ENCODE assay signal across 9 mouse cellular contexts in the genomic region with DNA sequence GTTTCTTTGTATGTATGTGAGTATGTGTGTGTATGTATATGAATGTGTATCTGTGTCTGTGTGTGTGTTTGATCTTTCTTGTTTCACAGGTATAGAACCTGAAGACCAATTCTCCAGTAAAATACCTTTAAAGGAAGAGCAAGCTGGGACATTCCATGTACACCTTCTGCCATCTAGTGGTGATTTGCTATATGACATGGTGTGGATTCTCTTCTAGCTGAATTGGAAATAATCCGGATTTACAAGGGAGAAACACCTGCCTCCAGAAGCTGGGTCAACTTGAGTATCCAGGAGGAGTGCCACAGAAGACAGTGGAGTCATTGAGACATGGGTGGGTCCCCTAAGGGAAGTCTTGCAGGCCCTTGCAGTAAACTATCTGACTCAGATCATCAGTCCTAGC. TPM values are rescaled to one million over a fixed set of nuclear protein-coding genes. Genes with fewer than 3 reads are reported as not detected.
DNase-seq lines count a peak whose midpoint lies in the region; ATAC-seq and TF ChIP-seq lines count a peak whose summit lies in the region.
"Had no signal": no experiment of that assay in that cellular context is flagged by ENCODE, and none has a peak within 500 bp of the region (broad histone marks: within the 10 kb centered on the region; RNA-seq: fewer than 3 reads in every experiment).

No protein-coding gene starts in this region.

- no peak overlapping the region for H3K4me2 ChIP-seq in midbrain, postnatal 0 days (ENCODE audit: low read depth, low read length, poor library complexity, severe bottlenecking)
- H3K4me2 ChIP-seq: embryonic facial prominence, embryonic 15.5 days had no signal

- DNase-seq in heart, postnatal 10 days: peak; percentile 55 to 74
- DNase-seq in heart, embryonic 10.5 days (ENCODE audit: low spot score): no peak
- DNase-seq in thymus, postnatal 0 days (ENCODE audit: low spot score): peak; percentile 73
- no peak for DNase-seq in thymus, adult 18-20 months
- peak; percentile 54 to 71 for DNase-seq in cerebellum, adult 18-20 months
- DNase-seq in hindlimb bud, embryonic 11.5 days (ENCODE audit: extremely low spot score, low read depth, low spot score): peak; percentile 72
- DNase-seq in midbrain, postnatal 0 days (ENCODE audit: low spot score): peak; percentile 88
- DNase-seq in spleen, postnatal 4 days (ENCODE audit: low spot score in 2 of 2): no peak

- WGBS in heart, embryonic 10.5 days: 3% methylated on average over 1 of the region's 1 CpGs
- 0% methylated on average over 1 of the region's 1 CpGs for WGBS in midbrain, postnatal 0 days

- 0 out of 2 replicates have a peak, but pooled peaks cover 16% of the 10 kb centered on the region for H3K27me3 ChIP-seq in heart, embryonic 10.5 days (ENCODE audit: insufficient read depth, poor library complexity, severe bottlenecking)
- no peaks in the 10 kb centered on the region for H3K27me3 ChIP-seq in midbrain, postnatal 0 days (ENCODE audit: insufficient read depth, low read length)

- H3K9ac ChIP-seq in midbrain, postnatal 0 days (replicated peaks; ENCODE audit: low read length, poor library complexity, severe bottlenecking): no peak overlapping the region
- H3K9ac ChIP-seq: embryonic facial prominence, embryonic 15.5 days had no signal

- intact Hi-C loops in heart, postnatal 10 days (cut with DNase I): loop anchor here (1.0 to 10.0 kb wide), 4 partner anchors 95 to 367 kb away; no protein-coding TSS in a partner anchor

- peak; percentile 98 for TF ChIP-seq CTCF in midbrain, postnatal 0 days (IDR thresholded peaks at IDR 0.05)

- no peak overlapping the region for H3K4me3 ChIP-seq in heart, embryonic 10.5 days
- H3K4me3 ChIP-seq in midbrain, postnatal 0 days (ENCODE audit: low read depth, low read length): no peak overlapping the region
- H3K4me3 ChIP-seq: embryonic facial prominence, embryonic 15.5 days had no signal

- no peak for ATAC-seq in midbrain, postnatal 0 days (ENCODE audit: low FRiP score)

- no peaks in the 10 kb centered on the region for H3K9me3 ChIP-seq in heart, embryonic 10.5 days
- no peaks in the 10 kb centered on the region for H3K9me3 ChIP-seq in midbrain, postnatal 0 days (ENCODE audit: low read length)
- H3K9me3 ChIP-seq: embryonic facial prominence, embryonic 15.5 days had no signal

- H3K4me1 ChIP-seq in heart, embryonic 10.5 days: peaks cover 11% of the 10 kb centered on the region
- no peaks in the 10 kb centered on the region for H3K4me1 ChIP-seq in midbrain, postnatal 0 days (ENCODE audit: insufficient read depth, low read length)
- H3K4me1 ChIP-seq: embryonic facial prominence, embryonic 15.5 days had no signal

- no peaks in the 10 kb centered on the region for H3K36me3 ChIP-seq in heart, embryonic 10.5 days
- H3K36me3 ChIP-seq in midbrain, postnatal 0 days (ENCODE audit: insufficient read depth, low read length): no peaks in the 10 kb centered on the region
- H3K36me3 ChIP-seq: embryonic facial prominence, embryonic 15.5 days had no signal

- H3K27ac ChIP-seq in heart, embryonic 10.5 days: no peak overlapping the region
- no peak overlapping the region for H3K27ac ChIP-seq in midbrain, postnatal 0 days (ENCODE audit: low read depth, low read length)
- H3K27ac ChIP-seq: embryonic facial prominence, embryonic 15.5 days had no signal

RNA-seq across cellular contexts. Expression of a gene that starts 1.1 kb away (rescaled TPM):
- total RNA-seq in heart, postnatal 10 days (2021): not detected
- polyA plus RNA-seq in heart, embryonic 10.5 days (2016; fragmentation: Nextera tagmentation; extraction: Ambion mirVana): not detected in 2 replicates
- 0.05 and 0.12 TPM in 2 replicates for polyA plus RNA-seq in thymus, postnatal 0 days (2015; fragmentation: Nextera tagmentation; extraction: Ambion mirVana)
- 0.93 TPM in 1 of 2 replicates, not detected in the other for total RNA-seq in midbrain, postnatal 0 days (2014; rRNA removed)
- polyA plus RNA-seq in midbrain, postnatal 0 days (2015; fragmentation: Nextera tagmentation; extraction: Ambion mirVana): 0.09 TPM in 1 of 2 replicates, not detected in the other
- polyA plus RNA-seq: embryonic facial prominence, embryonic 15.5 days had no signal

RNA-seq across cellular contexts. Expression of a gene that starts 11.1 kb away (rescaled TPM):
- total RNA-seq in heart, postnatal 10 days (2021): not detected
- polyA plus RNA-seq in heart, embryonic 10.5 days (2016; fragmentation: Nextera tagmentation; extraction: Ambion mirVana): not detected in 2 replicates
- not detected in 2 replicates for polyA plus RNA-seq in thymus, postnatal 0 days (2015; fragmentation: Nextera tagmentation; extraction: Ambion mirVana)
- total RNA-seq in midbrain, postnatal 0 days (2014; rRNA removed): not detected in 2 replicates
- polyA plus RNA-seq in midbrain, postnatal 0 days (2015; fragmentation: Nextera tagmentation; extraction: Ambion mirVana): not detected in 2 replicates
- polyA plus RNA-seq: embryonic facial prominence, embryonic 15.5 days had no signal

RNA-seq across cellular contexts. Expression of a gene that starts 18.8 kb away (rescaled TPM):
- total RNA-seq in heart, postnatal 10 days (2021): 10 to 100 TPM; 42.9 to 52.6 TPM
- polyA plus RNA-seq in heart, embryonic 10.5 days (2016; fragmentation: Nextera tagmentation; extraction: Ambion mirVana): 31.5 and 50.1 TPM in 2 replicates
- polyA plus RNA-seq in thymus, postnatal 0 days (2015; fragmentation: Nextera tagmentation; extraction: Ambion mirVana): 29.0 and 38.1 TPM in 2 replicates
- 147 and 183 TPM in 2 replicates for total RNA-seq in midbrain, postnatal 0 days (2014; rRNA removed)
- polyA plus RNA-seq in midbrain, postnatal 0 days (2015; fragmentation: Nextera tagmentation; extraction: Ambion mirVana): 40.7 and 47.7 TPM in 2 replicates

Comparison
In these comparisons a context has a peak if more than half of its experiments do, and no peak if none do; other contexts are left out.
1. DNase-seq: peak in heart, postnatal 10 days (2 of 2), thymus, postnatal 0 days (single experiment), cerebellum, adult 18-20 months (2 of 2), hindlimb bud, embryonic 11.5 days (single experiment) and midbrain, postnatal 0 days (single experiment); none in heart, embryonic 10.5 days (single experiment), thymus, adult 18-20 months (0 of 2) and spleen, postnatal 4 days (0 of 2).